Mouse (Mus musculus) olfactory bulb, adult 2 months (tissue): ENCODE data around the gene Slc6a17.

Experiments used
- CTCF ChIP-seq: fragments of 200-500 bp; IDR thresholded peaks from 2 replicates; pipeline ENCODE4 v1.5.1; 2012; ENCODE audit warnings: low read depth, mild to moderate bottlenecking, low read length, moderate library complexity; ENCODE audit not compliant: insufficient read depth
- POLR2A ChIP-seq: fragments of 200-500 bp; IDR thresholded peaks from 2 replicates; pipeline ENCODE4 v1.6.1; 2012; ENCODE audit warnings: mild to moderate bottlenecking, low read depth, low read length, moderate library complexity; ENCODE audit not compliant: insufficient read depth

DNA sequence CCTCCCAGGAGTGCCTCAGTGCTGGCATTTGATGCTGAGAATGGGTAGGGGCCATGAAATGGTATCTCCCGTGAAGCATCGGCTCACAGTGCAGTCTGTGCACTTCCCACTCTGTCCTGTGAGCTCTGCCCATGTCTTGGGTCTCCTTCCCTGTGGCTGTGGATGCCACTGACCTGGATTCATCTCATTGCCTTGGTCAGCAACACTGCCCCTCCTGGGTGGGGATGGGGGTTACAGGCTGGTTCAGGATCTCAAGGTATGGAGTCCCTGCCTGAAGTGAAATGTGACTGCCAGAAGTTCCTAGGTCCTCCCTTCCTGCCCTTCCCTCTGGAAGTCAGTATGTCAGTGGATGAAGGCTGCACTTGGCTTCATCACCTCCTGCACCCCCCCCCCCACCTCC, 44.3 kb upstream of the Slc6a17 start:
- TF ChIP-seq CTCF (no peak), POLR2A (no peak)
